Mouse (Mus musculus) lung, postnatal 0 days (tissue): ENCODE data around the gene St6galnac4.

ENCODE experiments used
- CTCF ChIP-seq: IDR thresholded peaks from 2 replicates; pipeline ENCODE4 v1.5.1; 2016; ENCODE audit warnings: antibody characterized with exemption, mild to moderate bottlenecking
- EP300 ChIP-seq: IDR thresholded peaks from 2 replicates; pipeline ENCODE4 v1.6.1; 2016; ENCODE audit warnings: antibody characterized with exemption, mild to moderate bottlenecking, control low read depth

DNA sequence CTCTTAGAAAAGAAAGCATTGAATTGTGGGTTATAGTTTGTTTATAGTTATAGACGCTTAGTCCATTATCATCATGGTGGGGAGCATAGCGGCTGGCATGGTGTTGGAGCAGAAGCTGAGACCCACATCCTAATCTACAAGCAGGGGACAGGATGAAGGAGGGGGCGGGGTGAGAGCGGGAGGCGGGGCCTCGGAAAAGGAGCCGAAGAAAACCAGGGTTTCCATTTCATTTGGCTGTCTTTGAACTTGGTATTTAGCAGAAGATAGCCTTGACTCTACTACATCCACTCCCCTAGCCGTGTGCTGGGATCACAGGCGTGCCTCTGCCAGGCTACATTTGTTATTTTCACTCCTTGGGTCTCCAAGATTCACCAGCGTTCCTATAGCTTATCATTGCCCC lies 17.7 kb downstream of the St6galnac4 start:
- no peak for TF ChIP-seq EP300
- no peak for TF ChIP-seq CTCF
